Mouse (Mus musculus): ENCODE measurements around the gene Prkca. TPM values are rescaled to one million over a fixed set of nuclear protein-coding genes. Genes with fewer than 3 reads are reported as not detected.

The Prkca gene
- polyA plus RNA-seq, 1 experiment from 2014 or later: 19.8 TPM

- Histone ChIP-seq H3K9ac (ENCODE audit: low read length) (no peak overlapping the region), H3K27ac (ENCODE audit: low read depth) (no peak overlapping the region), H3K4me2 (ENCODE audit: low read length) (no peak overlapping the region), H3K36me3 (ENCODE audit: control insufficient read depth, insufficient read depth, low read length) (no peaks in the 10 kb centered on the region), H3K4me3 (ENCODE audit: low read depth, low read length) (no peak overlapping the region), H3K4me1 (replicated peaks; ENCODE audit: control insufficient read depth, insufficient read depth, low read length) (peaks cover 15% of the 10 kb centered on the region), H3K9me3 (ENCODE audit: control insufficient read depth, low read length) (no peaks in the 10 kb centered on the region), H3K27me3 (replicated peaks; ENCODE audit: control insufficient read depth, insufficient read depth, low read length) (no peaks in the 10 kb centered on the region)
- DNase-seq (ENCODE audit: low spot score) (no peak), ATAC-seq (replicated peaks; ENCODE audit: low FRiP score, low TSS enrichment, low read depth) (no peak)
- WGBS: 49% methylated on average over 8 of the region's 8 CpGs
Observed at GRCm38 (mm10) chr11:108333583-108334379, 9.9 kb downstream of the Prkca start.

- 30% methylated on average over 5 of the region's 5 CpGs for WGBS
- Histone ChIP-seq H3K4me1 (replicated peaks; ENCODE audit: control insufficient read depth, insufficient read depth, low read length) (peaks cover 15% of the 10 kb centered on the region), H3K4me3 (ENCODE audit: low read depth, low read length) (no peak overlapping the region), H3K27ac (ENCODE audit: low read depth) (no peak overlapping the region), H3K36me3 (ENCODE audit: control insufficient read depth, insufficient read depth, low read length) (no peaks in the 10 kb centered on the region), H3K4me2 (ENCODE audit: low read length) (no peak overlapping the region), H3K27me3 (replicated peaks; ENCODE audit: control insufficient read depth, insufficient read depth, low read length) (no peaks in the 10 kb centered on the region), H3K9me3 (ENCODE audit: control insufficient read depth, low read length) (no peaks in the 10 kb centered on the region), H3K9ac (ENCODE audit: low read length) (no peak overlapping the region)
- no peak for ATAC-seq (replicated peaks; ENCODE audit: low FRiP score, low TSS enrichment, low read depth)
- no peak for DNase-seq (ENCODE audit: low spot score)
Observed at GRCm38 (mm10) chr11:108333006-108333405, 10.7 kb downstream of the Prkca start.

GRCm38 (mm10) chr11:108330818-108331217 lies 12.9 kb downstream of the Prkca start:
- peaks cover 5% of the 10 kb centered on the region; the same call in 1 of the 2 replicates for H3K4me1 ChIP-seq (replicated peaks; ENCODE audit: control insufficient read depth, insufficient read depth, low read length)
- no peaks in the 10 kb centered on the region for H3K36me3 ChIP-seq (ENCODE audit: control insufficient read depth, insufficient read depth, low read length)
- DNase-seq (ENCODE audit: low spot score) (no peak), ATAC-seq (replicated peaks; ENCODE audit: low FRiP score, low TSS enrichment, low read depth) (no peak)
- no peaks in the 10 kb centered on the region for H3K9me3 ChIP-seq (ENCODE audit: control insufficient read depth, low read length)
- WGBS: 88% methylated on average over 11 of the region's 11 CpGs
- H3K27me3 ChIP-seq (replicated peaks; ENCODE audit: control insufficient read depth, insufficient read depth, low read length): no peaks in the 10 kb centered on the region
- no peak overlapping the region for H3K4me3 ChIP-seq (ENCODE audit: low read depth, low read length)
- H3K9ac ChIP-seq (ENCODE audit: low read length): no peak overlapping the region
- H3K4me2 ChIP-seq (ENCODE audit: low read length): no peak overlapping the region
- no peak overlapping the region for H3K27ac ChIP-seq (ENCODE audit: low read depth)

- H3K4me1 ChIP-seq (replicated peaks; ENCODE audit: control insufficient read depth, insufficient read depth, low read length): 0 out of 2 replicates have a peak, but pooled peaks cover 5% of the 10 kb centered on the region
- H3K36me3 ChIP-seq (ENCODE audit: control insufficient read depth, insufficient read depth, low read length): no peaks in the 10 kb centered on the region
- no peak overlapping the region for H3K9ac ChIP-seq (ENCODE audit: low read length)
- H3K9me3 ChIP-seq (ENCODE audit: control insufficient read depth, low read length): no peaks in the 10 kb centered on the region
- H3K27ac ChIP-seq (ENCODE audit: low read depth): no peak overlapping the region
- ATAC-seq (replicated peaks; ENCODE audit: low FRiP score, low TSS enrichment, low read depth) (no peak), DNase-seq (ENCODE audit: low spot score) (no peak)
- H3K4me3 ChIP-seq (ENCODE audit: low read depth, low read length): no peak overlapping the region
- no peaks in the 10 kb centered on the region for H3K27me3 ChIP-seq (replicated peaks; ENCODE audit: control insufficient read depth, insufficient read depth, low read length)
- WGBS: 81% methylated on average over 8 of the region's 8 CpGs
- no peak overlapping the region for H3K4me2 ChIP-seq (ENCODE audit: low read length)
Observed at GRCm38 (mm10) chr11:108325943-108326342, 17.8 kb downstream of the Prkca start.

GRCm38 (mm10) chr11:108322156-108322555 lies 21.6 kb downstream of the Prkca start:
- ATAC-seq (replicated peaks; ENCODE audit: low FRiP score, low TSS enrichment, low read depth) (no peak), DNase-seq (ENCODE audit: low spot score) (no peak)
- 85% methylated on average over 2 of the region's 2 CpGs for WGBS
- no peaks in the 10 kb centered on the region for H3K27me3 ChIP-seq (replicated peaks; ENCODE audit: control insufficient read depth, insufficient read depth, low read length)
- no peak overlapping the region for H3K9ac ChIP-seq (ENCODE audit: low read length)
- H3K4me3 ChIP-seq (ENCODE audit: low read depth, low read length): no peak overlapping the region
- H3K36me3 ChIP-seq (ENCODE audit: control insufficient read depth, insufficient read depth, low read length): no peaks in the 10 kb centered on the region
- H3K9me3 ChIP-seq (ENCODE audit: control insufficient read depth, low read length): no peaks in the 10 kb centered on the region
- no peak overlapping the region for H3K27ac ChIP-seq (ENCODE audit: low read depth)
- no peak overlapping the region for H3K4me2 ChIP-seq (ENCODE audit: low read length)
- H3K4me1 ChIP-seq (replicated peaks; ENCODE audit: control insufficient read depth, insufficient read depth, low read length): no peaks in the 10 kb centered on the region

GRCm38 (mm10) chr11:108320561-108320960 lies 23.2 kb downstream of the Prkca start:
- H3K4me2 ChIP-seq (ENCODE audit: low read length): no peak overlapping the region
- H3K36me3 ChIP-seq (ENCODE audit: control insufficient read depth, insufficient read depth, low read length): no peaks in the 10 kb centered on the region
- no peak overlapping the region for H3K9ac ChIP-seq (ENCODE audit: low read length)
- 80% methylated on average over 7 of the region's 7 CpGs for whole genome bisulfite sequencing
- no peak overlapping the region for H3K4me3 ChIP-seq (ENCODE audit: low read depth, low read length)
- ATAC-seq (replicated peaks; ENCODE audit: low FRiP score, low TSS enrichment, low read depth) (no peak), DNase-seq (ENCODE audit: low spot score) (no peak)
- no peaks in the 10 kb centered on the region for H3K9me3 ChIP-seq (ENCODE audit: control insufficient read depth, low read length)
- H3K27me3 ChIP-seq (replicated peaks; ENCODE audit: control insufficient read depth, insufficient read depth, low read length): no peaks in the 10 kb centered on the region
- no peak overlapping the region for H3K27ac ChIP-seq (ENCODE audit: low read depth)
- no peaks in the 10 kb centered on the region for H3K4me1 ChIP-seq (replicated peaks; ENCODE audit: control insufficient read depth, insufficient read depth, low read length)

GRCm38 (mm10) chr11:108319162-108319561 lies 24.6 kb downstream of the Prkca start:
- Histone ChIP-seq H3K27me3 (replicated peaks; ENCODE audit: control insufficient read depth, insufficient read depth, low read length) (no peaks in the 10 kb centered on the region), H3K4me2 (ENCODE audit: low read length) (no peak overlapping the region), H3K4me1 (replicated peaks; ENCODE audit: control insufficient read depth, insufficient read depth, low read length) (0 out of 2 replicates have a peak, but pooled peaks cover 5% of the 10 kb centered on the region), H3K9ac (ENCODE audit: low read length) (no peak overlapping the region), H3K27ac (ENCODE audit: low read depth) (no peak overlapping the region), H3K36me3 (ENCODE audit: control insufficient read depth, insufficient read depth, low read length) (no peaks in the 10 kb centered on the region), H3K4me3 (ENCODE audit: low read depth, low read length) (no peak overlapping the region), H3K9me3 (ENCODE audit: control insufficient read depth, low read length) (no peaks in the 10 kb centered on the region)
- ATAC-seq (replicated peaks; ENCODE audit: low FRiP score, low TSS enrichment, low read depth) (no peak), DNase-seq (ENCODE audit: low spot score) (no peak)
- WGBS: 87% methylated on average over 11 of the region's 11 CpGs

- Histone ChIP-seq H3K4me3 (ENCODE audit: low read depth, low read length) (no peak overlapping the region), H3K9me3 (ENCODE audit: control insufficient read depth, low read length) (no peaks in the 10 kb centered on the region), H3K27ac (ENCODE audit: low read depth) (no peak overlapping the region), H3K9ac (ENCODE audit: low read length) (no peak overlapping the region), H3K27me3 (replicated peaks; ENCODE audit: control insufficient read depth, insufficient read depth, low read length) (no peaks in the 10 kb centered on the region), H3K36me3 (ENCODE audit: control insufficient read depth, insufficient read depth, low read length) (no peaks in the 10 kb centered on the region), H3K4me2 (ENCODE audit: low read length) (no peak overlapping the region), H3K4me1 (replicated peaks; ENCODE audit: control insufficient read depth, insufficient read depth, low read length) (peaks cover 6% of the 10 kb centered on the region)
- WGBS: 77% methylated on average over 6 of the region's 6 CpGs
- ATAC-seq (replicated peaks; ENCODE audit: low FRiP score, low TSS enrichment, low read depth): no peak
- DNase-seq (ENCODE audit: low spot score): no peak
Observed at GRCm38 (mm10) chr11:108317878-108318277, 25.9 kb downstream of the Prkca start.

GRCm38 (mm10) chr11:108315736-108316135 lies 28.0 kb downstream of the Prkca start:
- Histone ChIP-seq H3K27ac (ENCODE audit: low read depth) (no peak overlapping the region), H3K9me3 (ENCODE audit: control insufficient read depth, low read length) (no peaks in the 10 kb centered on the region), H3K27me3 (replicated peaks; ENCODE audit: control insufficient read depth, insufficient read depth, low read length) (no peaks in the 10 kb centered on the region), H3K4me2 (ENCODE audit: low read length) (no peak overlapping the region), H3K9ac (ENCODE audit: low read length) (no peak overlapping the region), H3K4me1 (replicated peaks; ENCODE audit: control insufficient read depth, insufficient read depth, low read length) (peaks cover 24% of the 10 kb centered on the region), H3K36me3 (ENCODE audit: control insufficient read depth, insufficient read depth, low read length) (no peaks in the 10 kb centered on the region), H3K4me3 (ENCODE audit: low read depth, low read length) (no peak overlapping the region)
- WGBS: 89% methylated on average over 7 of the region's 7 CpGs
- ATAC-seq (replicated peaks; ENCODE audit: low FRiP score, low TSS enrichment, low read depth): no peak
- DNase-seq (ENCODE audit: low spot score): no peak
